Mouse (Mus musculus) macrophage (primary cell): ENCODE data around the gene Ccr6. TPM values are rescaled to one million over a fixed set of nuclear protein-coding genes. Genes with fewer than 3 reads are reported as not detected.
"Not testable (repeated sequence)": the region's sequence is repeated elsewhere in the genome, so short reads cannot be mapped to it uniquely, and the experiment has no call there.

ENCODE experiments used
- H3K27ac ChIP-seq: fragments of 350-480 bp; formaldehyde crosslinking; 2 replicates; pipeline ENCODE4 v1.9.0; 2021
- H3K36me3 ChIP-seq: fragments of 350-480 bp; formaldehyde crosslinking; 2 replicates; pipeline ENCODE4 v1.9.0; 2021; ENCODE audit errors: inconsistent target
- H3K4me3 ChIP-seq: fragments of 350-480 bp; formaldehyde crosslinking; 2 replicates; pipeline ENCODE4 v1.9.0; 2021; ENCODE audit errors: inconsistent target
- H3K79me2 ChIP-seq: fragments of 350-480 bp; formaldehyde crosslinking; 2 replicates; pipeline ENCODE4 v1.9.0; 2021; ENCODE audit errors: inconsistent target
- WGBS: methylation state at CpG from one replicate; pipeline ENCODE4 v1.1.7; 2026; ENCODE audit warnings: inconsistent platforms; ENCODE audit not compliant: missing documents; 5-methylcytosine and 5-hydroxymethylcytosine counted together
- polyA plus RNA-seq: library from polyadenylated mRNA; stranded (reverse); fragments of 250-400 nt; gene quantifications from 3 replicates; pipeline ENCODE4 v1.2.4, GENCODE M21; 2018; ENCODE audit warnings: inconsistent platforms
- total RNA-seq, 78 experiments: library from RNA; depleted of rRNA; stranded (reverse); fragments of 250-400 nt; gene quantifications; 1 replicate in 9 of 78; 2 replicates in 24 of 78; 3 replicates in 43 of 78; 4 replicates in 2 of 78; pipeline ENCODE4 v1.2.4; 2018; ENCODE audit warnings: inconsistent platforms in 56 of 78

Ccr6 gene
- total RNA-seq (2018; cell fraction: chromatin; rRNA removed) = not detected
- not detected for total RNA-seq (2018; cell fraction: cytosol; rRNA removed)
- total RNA-seq (2018; cell fraction: nucleus; rRNA removed) = not detected
- not detected in 3 replicates for polyA plus RNA-seq

GRCm38 (mm10) chr17:8235743-8236142, at the start of gene Ccr6:
Ccr6 (plus strand) TSS chr17:8236043.
- H3K27ac ChIP-seq = no peak within 1 kb of the TSS
- H3K4me3 ChIP-seq = no peak within 1 kb of the TSS
- no peaks in the 10 kb centered on the region for H3K36me3 ChIP-seq
- H3K79me2 ChIP-seq = no peaks in the 10 kb centered on the region
- 36% methylated on average over 3 of the region's 3 CpGs for WGBS

DNA sequence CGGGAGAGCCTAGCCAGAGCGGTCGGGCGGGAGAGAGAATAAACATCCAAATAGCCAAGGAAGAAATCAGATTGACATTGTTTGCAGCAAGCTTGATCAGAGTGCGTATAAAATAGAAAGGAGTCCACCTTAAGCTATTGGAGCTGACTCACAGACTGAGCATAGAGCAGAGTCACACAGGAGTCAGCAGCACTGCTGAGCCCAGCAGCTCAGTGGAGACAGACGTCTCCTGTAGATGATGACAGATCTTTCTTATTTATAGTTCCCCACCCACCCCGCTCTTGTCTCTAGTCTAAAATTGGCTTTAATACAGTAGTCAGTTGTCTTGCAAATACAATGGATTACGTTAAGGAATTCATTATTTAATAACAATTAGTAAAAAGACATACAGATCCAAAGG, 42.2 kb upstream of the Ccr6 start:
- WGBS = 85% methylated on average over 8 of the region's 8 CpGs
- no peaks in the 10 kb centered on the region for H3K79me2 ChIP-seq
- H3K36me3 ChIP-seq = peaks cover 19% of the 10 kb centered on the region; the same call in 1 of the 2 replicates
- peak overlapping the region; percentile 19; the same call in 1 of the 2 replicates for H3K27ac ChIP-seq
- no peak overlapping the region for H3K4me3 ChIP-seq

GRCm38 (mm10) chr17:8195685-8196376, 40.0 kb upstream of the Ccr6 start:
- Histone ChIP-seq H3K79me2 (no peaks in the 10 kb centered on the region), H3K36me3 (0 out of 2 replicates have a peak, but pooled peaks cover 1% of the 10 kb centered on the region), H3K27ac (peak overlapping the region; percentile 34), H3K4me3 (no peak overlapping the region)
- 0% methylated on average over 8 of the region's 8 CpGs for WGBS

GRCm38 (mm10) chr17:8197652-8198051, 38.2 kb upstream of the Ccr6 start:
- Histone ChIP-seq H3K36me3 (no peaks in the 10 kb centered on the region), H3K79me2 (no peaks in the 10 kb centered on the region), H3K4me3 (no peak overlapping the region), H3K27ac (no peak overlapping the region)
- WGBS = 89% methylated on average over 3 of the region's 3 CpGs

GRCm38 (mm10) chr17:8199067-8199935, 36.5 kb upstream of the Ccr6 start:
- Histone ChIP-seq H3K4me3 (no peak overlapping the region), H3K79me2 (no peaks in the 10 kb centered on the region), H3K27ac (peak overlapping the region; percentile 72), H3K36me3 (no peaks in the 10 kb centered on the region)
- WGBS = 54% methylated on average over 11 of the region's 11 CpGs

DNA sequence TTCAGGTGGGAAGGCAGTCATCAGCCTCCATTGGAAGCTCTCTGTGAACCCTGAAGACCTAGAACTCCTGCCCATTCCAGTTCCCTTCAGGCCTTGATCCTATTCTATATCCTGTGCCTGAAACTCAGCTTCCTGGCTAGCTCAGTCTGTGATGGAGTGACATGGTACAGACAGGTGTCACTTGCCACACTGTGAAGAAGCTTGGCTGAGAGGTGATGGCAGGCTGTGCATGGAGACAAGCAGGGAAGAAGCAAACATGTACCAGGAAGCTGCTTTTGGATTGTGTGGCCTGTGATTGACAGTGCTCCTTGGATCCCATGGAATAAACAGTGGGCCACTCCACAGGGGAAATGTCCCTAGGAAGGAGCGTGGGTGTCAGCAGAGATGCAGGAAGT, 35.9 kb upstream of the Ccr6 start:
- no peaks in the 10 kb centered on the region for H3K79me2 ChIP-seq
- peak overlapping the region; percentile 72 for H3K27ac ChIP-seq
- no peaks in the 10 kb centered on the region for H3K36me3 ChIP-seq
- H3K4me3 ChIP-seq = no peak overlapping the region
- WGBS = 78% methylated on average over 1 of the region's 1 CpGs

DNA sequence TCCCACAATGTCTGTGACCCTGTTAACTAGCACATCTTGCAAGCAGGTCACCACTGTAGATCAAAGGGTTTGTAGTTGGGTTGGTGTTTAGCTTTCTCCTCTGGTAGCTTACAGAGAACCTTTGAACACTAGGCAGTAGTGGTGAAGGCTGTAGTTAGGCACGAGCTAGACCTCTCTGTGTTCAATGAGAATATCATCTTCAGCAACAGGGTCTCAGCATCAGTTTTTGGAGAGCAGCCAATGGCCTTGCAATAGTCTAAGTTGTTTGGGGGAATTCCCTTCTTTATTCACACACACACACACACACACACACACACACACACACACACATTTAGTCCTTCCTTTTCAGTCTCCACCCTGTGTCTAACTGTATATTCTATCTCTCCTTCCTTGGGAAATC, 32.4 kb upstream of the Ccr6 start:
- H3K36me3 ChIP-seq = no peaks in the 10 kb centered on the region
- no peaks in the 10 kb centered on the region for H3K79me2 ChIP-seq
- no peak overlapping the region for H3K27ac ChIP-seq
- H3K4me3 ChIP-seq = no peak overlapping the region
- WGBS = 78% methylated on average over 1 of the region's 1 CpGs

DNA sequence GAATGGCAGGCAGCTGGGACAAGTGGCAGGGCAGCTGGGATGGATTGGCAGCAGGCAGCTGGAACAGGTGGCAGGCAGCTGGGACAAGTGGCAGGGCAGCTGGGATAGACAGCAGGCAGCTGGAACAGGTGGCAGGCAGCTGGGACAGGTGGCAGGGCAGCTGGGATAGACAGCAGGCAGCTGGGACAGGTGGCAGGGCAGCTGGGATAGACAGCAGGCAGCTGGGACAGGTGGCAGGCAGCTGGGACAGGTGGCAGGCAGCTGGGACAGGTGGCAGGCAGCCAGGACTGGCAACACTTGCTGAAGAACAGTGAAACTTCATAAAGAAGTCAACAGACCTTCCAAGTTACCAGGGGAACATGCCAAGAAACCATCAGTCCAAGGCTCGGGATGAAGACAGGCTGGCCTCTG, 30.6 kb upstream of the Ccr6 start:
- 100% methylated on average over 1 of the region's 1 CpGs for WGBS
- not testable (repeated sequence) for H3K36me3 ChIP-seq, H3K79me2 ChIP-seq, H3K4me3 ChIP-seq, H3K27ac ChIP-seq

DNA sequence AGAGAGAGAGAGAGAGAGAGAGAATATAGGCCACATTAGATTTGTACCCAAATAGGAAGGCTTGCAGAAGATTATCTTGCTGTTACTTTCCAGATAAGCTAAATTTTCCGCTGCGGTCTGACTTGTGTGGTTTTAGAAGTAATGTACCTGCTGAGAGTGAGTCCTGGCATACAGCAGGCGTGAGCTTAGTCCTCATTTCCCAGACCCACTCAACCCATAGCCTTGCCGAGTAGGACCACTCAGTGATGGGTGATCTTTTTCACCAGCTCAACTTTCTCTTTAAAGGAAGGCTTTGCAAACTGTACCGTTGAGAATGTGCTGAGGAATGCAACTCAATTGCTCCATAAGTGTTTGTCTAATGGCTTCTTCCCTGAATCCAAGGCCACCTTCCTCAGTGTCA, 29.2 kb upstream of the Ccr6 start:
- no peak overlapping the region for H3K4me3 ChIP-seq
- H3K27ac ChIP-seq = no peak overlapping the region
- no peaks in the 10 kb centered on the region for H3K36me3 ChIP-seq
- WGBS = 90% methylated on average over 5 of the region's 5 CpGs
- no peaks in the 10 kb centered on the region for H3K79me2 ChIP-seq

GRCm38 (mm10) chr17:8209696-8210095, 26.1 kb upstream of the Ccr6 start:
- WGBS = 96% methylated on average over 2 of the region's 2 CpGs
- H3K27ac ChIP-seq = no peak overlapping the region

DNA sequence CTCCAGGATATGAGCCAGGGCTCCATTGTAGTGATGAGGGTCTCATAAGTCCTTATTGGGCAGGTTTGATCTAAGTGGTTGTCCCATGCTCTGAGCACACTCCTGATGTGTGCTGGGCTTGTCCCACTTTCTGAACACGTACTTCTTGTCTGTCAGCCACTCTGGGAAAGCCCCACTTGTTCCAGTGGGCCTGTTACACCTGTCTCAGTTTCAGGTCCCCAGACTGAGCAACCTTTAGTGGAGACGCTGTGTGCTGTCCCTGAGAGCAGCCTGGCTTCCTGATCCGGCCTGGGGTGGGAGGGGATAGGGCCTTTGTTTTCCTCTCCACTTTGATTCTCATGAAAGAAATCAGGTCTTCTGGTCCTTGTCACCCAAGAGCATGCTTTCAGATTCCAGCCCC, 25.7 kb upstream of the Ccr6 start:
- Histone ChIP-seq H3K36me3 (no peaks in the 10 kb centered on the region), H3K27ac (no peak overlapping the region), H3K4me3 (no peak overlapping the region), H3K79me2 (no peaks in the 10 kb centered on the region)
- 75% methylated on average over 2 of the region's 3 CpGs for WGBS

More at GRCm38 (mm10) chr17:8209696-8210095, 26.1 kb upstream of the Ccr6 start:
- no peaks in the 10 kb centered on the region for H3K79me2 ChIP-seq
- no peaks in the 10 kb centered on the region for H3K36me3 ChIP-seq
- H3K4me3 ChIP-seq = no peak overlapping the region

DNA sequence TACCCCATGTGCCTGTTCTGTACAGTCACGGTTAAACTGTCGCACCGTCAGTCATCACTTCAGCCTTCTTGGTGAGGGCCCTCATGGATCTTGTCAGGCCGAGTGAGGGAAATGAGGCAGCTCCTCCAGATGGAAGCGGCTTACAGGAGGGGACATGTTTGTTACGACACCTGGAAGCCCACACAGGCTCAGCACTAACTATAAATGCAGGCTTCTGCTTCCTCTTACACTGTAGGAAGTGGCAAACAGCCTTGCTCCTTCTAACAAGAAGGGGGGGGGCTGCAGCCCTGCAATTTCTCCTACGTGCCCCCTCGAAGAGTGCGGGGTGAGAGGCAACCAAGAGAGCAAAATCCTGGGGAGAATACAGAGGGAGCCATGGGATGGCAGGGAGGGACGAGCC, 25.2 kb upstream of the Ccr6 start:
- 31% methylated on average over 10 of the region's 10 CpGs for WGBS
- Histone ChIP-seq H3K4me3 (no peak overlapping the region), H3K27ac (no peak overlapping the region), H3K79me2 (no peaks in the 10 kb centered on the region), H3K36me3 (no peaks in the 10 kb centered on the region)

DNA sequence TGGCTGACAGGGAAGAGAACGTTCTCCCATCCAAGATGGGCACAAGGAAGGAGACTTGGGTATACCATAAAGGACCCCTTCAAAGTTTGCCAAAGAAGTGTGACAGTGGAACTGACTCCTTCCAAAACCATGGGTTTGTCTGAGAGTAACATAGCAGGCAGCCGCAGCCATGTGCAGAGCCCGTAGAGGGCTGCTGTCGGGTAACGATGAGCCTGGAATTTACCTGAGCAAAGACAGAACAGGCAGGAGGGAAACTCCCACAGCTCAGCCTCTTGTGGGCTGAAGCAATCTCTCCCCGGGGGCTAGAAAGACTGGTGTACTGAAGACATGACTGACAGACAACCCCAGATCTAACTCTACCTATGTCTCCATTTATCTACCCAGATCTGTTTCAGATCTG, 24.4 kb upstream of the Ccr6 start:
- WGBS = 86% methylated on average over 6 of the region's 6 CpGs
- Histone ChIP-seq H3K36me3 (no peaks in the 10 kb centered on the region), H3K27ac (no peak overlapping the region), H3K4me3 (no peak overlapping the region), H3K79me2 (no peaks in the 10 kb centered on the region)

DNA sequence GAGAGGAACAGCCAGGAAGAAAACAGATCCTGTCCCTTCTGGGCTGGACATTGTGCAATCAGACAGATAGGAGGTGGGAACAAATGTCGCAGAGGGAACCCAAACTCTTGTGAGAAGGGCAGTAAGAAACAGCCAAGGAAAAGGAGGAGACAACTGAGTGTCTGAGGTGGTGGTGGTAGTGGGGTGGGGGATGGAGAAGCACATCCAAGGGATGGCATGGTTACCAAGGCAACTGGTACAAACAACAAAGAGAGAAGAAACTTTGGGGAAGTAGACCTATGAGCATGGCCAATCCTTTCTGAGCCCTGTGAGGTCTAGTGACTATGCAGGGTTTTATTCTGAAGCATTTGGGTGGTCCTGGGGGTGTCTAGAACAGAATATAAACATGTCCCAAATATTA, 21.5 kb upstream of the Ccr6 start:
- no peak overlapping the region for H3K4me3 ChIP-seq
- H3K27ac ChIP-seq = no peak overlapping the region; the same call in 1 of the 2 replicates
- WGBS = 14% methylated on average over 1 of the region's 1 CpGs
- no peaks in the 10 kb centered on the region for H3K79me2 ChIP-seq
- no peaks in the 10 kb centered on the region for H3K36me3 ChIP-seq
